Mouse (Mus musculus): Measurements from ENCODE around the gene Mtch1. TPM values are rescaled to one million over a fixed set of nuclear protein-coding genes. Genes with fewer than 3 reads are reported as not detected.
"Not testable (repeated sequence)": the region's sequence is repeated elsewhere in the genome, so short reads cannot be mapped to it uniquely, and the experiment has no call there.

Mtch1 gene
- polyA plus RNA-seq, 1 experiment from 2014 or later = 143 TPM

DNA sequence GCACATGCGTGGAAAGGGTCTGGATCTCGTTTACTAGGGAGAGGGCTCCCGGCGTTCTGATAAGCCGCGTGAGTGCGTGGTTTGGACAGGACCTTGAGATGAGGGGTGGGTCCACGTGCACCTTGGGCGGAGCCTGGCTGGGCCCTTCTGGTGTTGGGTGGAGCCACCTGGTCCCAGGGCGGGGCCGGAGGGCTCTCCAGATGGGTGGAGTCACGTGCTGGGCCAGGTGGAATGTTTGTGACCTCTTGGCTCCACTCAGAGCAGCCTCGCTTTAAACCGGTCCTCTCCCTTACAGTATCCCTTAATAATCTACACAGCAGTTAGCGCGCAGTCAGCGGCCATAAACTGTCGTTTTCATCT is 25.2 kb downstream of the Mtch1 start:
- H3K4me1 ChIP-seq (replicated peaks; ENCODE audit: control insufficient read depth, insufficient read depth, low read length) = no peaks in the 10 kb centered on the region
- no peak for TF ChIP-seq CTCF (IDR thresholded peaks at IDR 0.05; ENCODE audit: low read depth)
- no peak overlapping the region for H3K27ac ChIP-seq (ENCODE audit: low read depth, low read length)
- H3K36me3 ChIP-seq (ENCODE audit: control insufficient read depth, insufficient read depth) = no peaks in the 10 kb centered on the region
- peak; percentile 72 for ATAC-seq
- peak overlapping the region; percentile 9; the same call in 1 of the 2 replicates for H3K4me3 ChIP-seq (ENCODE audit: low read depth, low read length)
- WGBS = 23% methylated on average over 18 of the region's 18 CpGs
- H3K9me3 ChIP-seq (ENCODE audit: control insufficient read depth) = no peaks in the 10 kb centered on the region
- no peaks in the 10 kb centered on the region; the same call in 1 of the 2 replicates for H3K27me3 ChIP-seq (replicated peaks; ENCODE audit: control insufficient read depth, insufficient read depth, low read length)
- H3K9ac ChIP-seq (ENCODE audit: low read depth, low read length) = no peak overlapping the region; the same call in 1 of the 2 replicates
- H3K4me2 ChIP-seq (replicated peaks; ENCODE audit: low read depth) = peak overlapping the region; percentile 54

DNA sequence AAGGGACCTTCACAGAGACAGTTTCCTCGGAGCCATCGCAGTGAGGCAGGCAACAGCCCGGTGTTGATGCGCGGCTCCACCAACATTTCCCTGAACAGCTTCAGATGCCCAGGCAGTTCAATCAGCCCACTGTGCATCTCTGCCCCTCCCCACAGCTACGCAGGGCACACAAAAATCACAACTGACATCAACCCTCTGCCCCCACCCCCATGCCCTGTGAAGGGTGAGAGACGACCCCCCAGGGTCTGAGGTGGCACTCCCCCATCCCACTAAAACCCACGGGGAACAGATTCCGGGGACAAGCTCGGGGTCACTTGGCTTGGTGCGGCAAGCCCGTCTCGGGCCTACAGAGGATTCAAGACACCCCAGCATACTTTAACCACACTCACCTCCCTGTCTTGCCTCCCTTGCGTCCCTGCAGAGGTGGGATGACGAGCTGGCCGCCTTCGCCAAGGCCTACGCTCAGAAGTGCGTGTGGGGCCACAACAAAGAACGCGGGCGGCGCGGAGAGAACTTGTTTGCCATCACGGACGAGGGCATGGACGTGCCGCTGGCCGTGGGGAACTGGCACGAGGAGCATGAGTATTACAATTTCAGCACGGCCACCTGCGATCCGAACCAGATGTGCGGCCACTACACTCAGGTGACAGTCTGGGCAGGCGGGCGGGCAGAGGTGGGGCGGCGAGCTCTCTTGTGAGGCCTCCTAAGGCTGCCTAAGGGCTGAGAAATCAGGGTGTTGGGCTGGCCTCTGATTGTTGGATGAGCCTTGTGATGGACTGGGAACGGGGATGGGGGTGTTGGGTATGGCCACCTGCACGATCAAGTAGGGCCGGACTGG is 25.8 kb downstream of the Mtch1 start:
- H3K27me3 ChIP-seq (replicated peaks; ENCODE audit: control insufficient read depth, insufficient read depth, low read length) = no peaks in the 10 kb centered on the region; the same call in 1 of the 2 replicates
- peak; percentile 44 for ATAC-seq
- no peaks in the 10 kb centered on the region for H3K9me3 ChIP-seq (ENCODE audit: control insufficient read depth)
- 38% methylated on average over 41 of the region's 41 CpGs for WGBS
- no peak overlapping the region for H3K9ac ChIP-seq (ENCODE audit: low read depth, low read length)
- H3K4me2 ChIP-seq (replicated peaks; ENCODE audit: low read depth) = peak overlapping the region; percentile 54
- H3K4me3 ChIP-seq (ENCODE audit: low read depth, low read length) = peak overlapping the region; percentile 9; the same call in 1 of the 2 replicates
- no peak for TF ChIP-seq CTCF (IDR thresholded peaks at IDR 0.05; ENCODE audit: low read depth)
- no peak overlapping the region for H3K27ac ChIP-seq (ENCODE audit: low read depth, low read length)
- no peaks in the 10 kb centered on the region for H3K4me1 ChIP-seq (replicated peaks; ENCODE audit: control insufficient read depth, insufficient read depth, low read length)
- H3K36me3 ChIP-seq (ENCODE audit: control insufficient read depth, insufficient read depth) = no peaks in the 10 kb centered on the region

DNA sequence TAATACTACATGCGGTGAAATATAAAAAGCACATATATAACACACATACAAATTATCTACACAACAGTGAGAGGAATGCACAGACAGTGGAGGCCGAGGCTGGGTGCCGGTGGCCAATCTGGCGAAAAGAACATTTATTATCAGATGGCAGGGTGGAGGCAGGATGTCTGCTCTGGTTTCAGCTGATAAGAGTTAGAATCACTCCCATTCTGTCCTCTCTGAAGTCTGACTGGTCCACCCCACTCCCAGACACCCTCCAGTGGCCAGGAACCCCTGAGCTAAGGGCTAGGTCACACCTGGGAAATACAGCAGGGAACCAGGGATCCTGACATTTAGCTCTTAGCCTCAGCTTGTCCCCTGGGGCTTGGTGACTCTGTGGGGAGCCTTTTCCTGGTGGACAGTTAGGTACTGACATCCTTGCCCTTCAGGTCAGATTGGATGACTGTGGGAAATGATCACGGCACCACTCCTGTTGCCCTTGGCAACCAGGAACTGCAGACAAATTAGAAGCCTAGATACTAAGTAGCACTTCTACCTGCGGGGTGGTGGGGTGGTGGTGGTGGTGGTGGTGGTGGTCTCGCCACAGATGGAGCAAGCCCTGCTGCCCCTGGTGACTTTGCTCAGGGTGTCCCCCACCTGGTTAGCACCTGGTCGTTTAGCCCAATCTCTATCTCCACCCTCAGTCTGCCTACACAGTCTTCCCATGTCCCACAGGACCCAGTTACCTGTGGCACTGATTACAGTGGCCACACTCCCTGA is 27.7 kb downstream of the Mtch1 start:
- 0 out of 2 replicates have a peak, but pooled peaks have one; percentile 5 for TF ChIP-seq CTCF (IDR thresholded peaks at IDR 0.05; ENCODE audit: low read depth)
- Histone ChIP-seq H3K4me1 (replicated peaks; ENCODE audit: control insufficient read depth, insufficient read depth, low read length) (no peaks in the 10 kb centered on the region), H3K36me3 (ENCODE audit: control insufficient read depth, insufficient read depth) (no peaks in the 10 kb centered on the region), H3K27ac (ENCODE audit: low read depth, low read length) (no peak overlapping the region), H3K4me3 (ENCODE audit: low read depth, low read length) (no peak overlapping the region), H3K27me3 (replicated peaks; ENCODE audit: control insufficient read depth, insufficient read depth, low read length) (no peaks in the 10 kb centered on the region), H3K4me2 (replicated peaks; ENCODE audit: low read depth) (no peak overlapping the region), H3K9me3 (ENCODE audit: control insufficient read depth) (no peaks in the 10 kb centered on the region), H3K9ac (ENCODE audit: low read depth, low read length) (no peak overlapping the region)
- ATAC-seq = no peak
- WGBS = 43% methylated on average over 8 of the region's 8 CpGs

DNA sequence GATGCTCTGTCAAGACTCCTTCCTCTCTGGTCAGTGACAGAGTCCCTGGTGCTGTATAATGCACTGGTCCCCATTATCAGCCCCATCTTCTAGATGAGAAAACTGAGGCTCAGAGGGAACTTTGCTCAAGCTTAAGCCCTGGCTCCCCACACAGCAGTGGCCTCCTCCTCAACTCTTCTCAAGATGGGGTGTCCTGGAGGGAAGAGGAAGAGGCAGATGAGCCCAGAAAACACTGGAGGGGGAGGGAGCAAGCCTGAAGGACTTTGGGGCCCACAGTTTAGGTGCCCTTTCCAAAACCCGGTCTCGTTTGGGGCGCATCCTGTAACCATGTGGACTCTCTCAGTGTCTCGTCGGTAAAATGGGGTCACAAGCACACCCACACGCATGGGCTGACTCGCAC is 28.3 kb downstream of the Mtch1 start:
- no peaks in the 10 kb centered on the region for H3K4me1 ChIP-seq (replicated peaks; ENCODE audit: control insufficient read depth, insufficient read depth, low read length)
- no peak overlapping the region for H3K9ac ChIP-seq (ENCODE audit: low read depth, low read length)
- no peak for TF ChIP-seq CTCF (IDR thresholded peaks at IDR 0.05; ENCODE audit: low read depth)
- no peak for ATAC-seq
- no peaks in the 10 kb centered on the region for H3K36me3 ChIP-seq (ENCODE audit: control insufficient read depth, insufficient read depth)
- WGBS = 88% methylated on average over 7 of the region's 7 CpGs
- no peaks in the 10 kb centered on the region for H3K9me3 ChIP-seq (ENCODE audit: control insufficient read depth)
- no peak overlapping the region for H3K4me3 ChIP-seq (ENCODE audit: low read depth, low read length)
- H3K27me3 ChIP-seq (replicated peaks; ENCODE audit: control insufficient read depth, insufficient read depth, low read length) = no peaks in the 10 kb centered on the region
- no peak overlapping the region for H3K27ac ChIP-seq (ENCODE audit: low read depth, low read length)
- no peak overlapping the region for H3K4me2 ChIP-seq (replicated peaks; ENCODE audit: low read depth)

- Histone ChIP-seq H3K27ac (ENCODE audit: low read depth, low read length) (no peak overlapping the region), H3K9ac (ENCODE audit: low read depth, low read length) (no peak overlapping the region), H3K27me3 (replicated peaks; ENCODE audit: control insufficient read depth, insufficient read depth, low read length) (no peaks in the 10 kb centered on the region), H3K36me3 (ENCODE audit: control insufficient read depth, insufficient read depth) (no peaks in the 10 kb centered on the region), H3K9me3 (ENCODE audit: control insufficient read depth) (no peaks in the 10 kb centered on the region), H3K4me1 (replicated peaks; ENCODE audit: control insufficient read depth, insufficient read depth, low read length) (no peaks in the 10 kb centered on the region), H3K4me3 (ENCODE audit: low read depth, low read length) (no peak overlapping the region), H3K4me2 (replicated peaks; ENCODE audit: low read depth) (no peak overlapping the region)
- WGBS = 54% methylated on average over 6 of the region's 6 CpGs
- ATAC-seq = no peak
- TF ChIP-seq CTCF (IDR thresholded peaks at IDR 0.05; ENCODE audit: low read depth) = no peak
Measured at GRCm38 (mm10) chr17:29318731-29319250, 28.9 kb downstream of the Mtch1 start.

DNA sequence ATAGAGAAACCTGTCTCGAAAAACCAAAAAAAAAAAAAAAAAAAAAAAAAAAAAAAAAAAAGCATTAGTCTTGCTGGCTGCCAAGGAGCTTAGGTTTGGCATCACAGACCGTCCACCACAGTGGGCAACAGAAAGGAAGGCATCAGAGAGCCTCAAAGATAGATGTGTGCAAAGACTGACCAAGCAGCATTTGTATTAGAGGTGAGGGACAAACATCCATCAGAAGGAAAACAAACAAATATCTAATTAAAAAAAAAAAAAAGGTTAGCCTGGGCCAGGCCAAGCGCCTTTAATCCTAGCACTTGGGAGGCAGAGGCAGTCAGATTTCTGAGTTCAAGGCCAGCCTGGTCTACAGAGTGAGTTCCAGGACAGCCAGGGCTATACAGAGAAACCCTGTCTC is 30.4 kb downstream of the Mtch1 start, which contains the start of gene Pi16:
Gene Pi16, plus strand, starts transcription at position 301 of the 400 bp plus-strand sequence.
- H3K27ac ChIP-seq (ENCODE audit: low read depth, low read length); H3K9me3 ChIP-seq (ENCODE audit: control insufficient read depth); H3K36me3 ChIP-seq (ENCODE audit: control insufficient read depth, insufficient read depth); H3K4me3 ChIP-seq (ENCODE audit: low read depth, low read length); H3K9ac ChIP-seq (ENCODE audit: low read depth, low read length); H3K4me1 ChIP-seq (replicated peaks; ENCODE audit: control insufficient read depth, insufficient read depth, low read length); ATAC-seq; H3K27me3 ChIP-seq (replicated peaks; ENCODE audit: control insufficient read depth, insufficient read depth, low read length); H3K4me2 ChIP-seq (replicated peaks; ENCODE audit: low read depth): not testable (repeated sequence)
- WGBS = 89% methylated on average over 3 of the region's 3 CpGs

All from intestine, postnatal 0 days (tissue).